Mouse (Mus musculus): ENCODE results near the gene Rnf183.

Rnf183 gene

GRCm38 (mm10) chr4:62430678-62431077, 4.4 kb downstream of the Rnf183 start:
- DNase-seq (ENCODE audit: low spot score in 2 of 2), result no peak

- no peak for DNase-seq (ENCODE audit: low spot score in 2 of 2)
Measured at GRCm38 (mm10) chr4:62429616-62430015, 5.4 kb downstream of the Rnf183 start.

- DNase-seq (ENCODE audit: low spot score in 2 of 2), result no peak
Measured at GRCm38 (mm10) chr4:62427978-62428758, 6.9 kb downstream of the Rnf183 start.

GRCm38 (mm10) chr4:62425891-62426290, 9.2 kb downstream of the Rnf183 start:
- DNase-seq (ENCODE audit: low spot score in 2 of 2), result no peak

- DNase-seq (ENCODE audit: low spot score in 2 of 2), result no peak
Measured at GRCm38 (mm10) chr4:62419091-62419490, 16.0 kb downstream of the Rnf183 start.

- no peak for DNase-seq (ENCODE audit: low spot score in 2 of 2)
Measured at GRCm38 (mm10) chr4:62418448-62418847, 16.6 kb downstream of the Rnf183 start.

GRCm38 (mm10) chr4:62411606-62412005, 23.4 kb downstream of the Rnf183 start:
- no peak for DNase-seq (ENCODE audit: low spot score in 2 of 2)

GRCm38 (mm10) chr4:62410325-62410724, 24.7 kb downstream of the Rnf183 start:
- no peak for DNase-seq (ENCODE audit: low spot score in 2 of 2)

- DNase-seq (ENCODE audit: low spot score in 2 of 2), result no peak
Measured at GRCm38 (mm10) chr4:62409615-62410014, 25.4 kb downstream of the Rnf183 start.

GRCm38 (mm10) chr4:62408601-62409282, 26.3 kb downstream of the Rnf183 start, which contains the start of the genes Cdc26 and Prpf4:
TSS of gene Cdc26 (minus strand) at chr4:62408642.
TSS of gene Prpf4 (plus strand) at chr4:62408797.
- DNase-seq (ENCODE audit: low spot score in 2 of 2), result peak; percentile 91 to 93

GRCm38 (mm10) chr4:62407730-62408582, 27.1 kb downstream of the Rnf183 start:
- peak; percentile 25 to 44 for DNase-seq (ENCODE audit: low spot score in 2 of 2)

GRCm38 (mm10) chr4:62406133-62406532, 28.9 kb downstream of the Rnf183 start:
- no peak for DNase-seq (ENCODE audit: low spot score in 2 of 2)

GRCm38 (mm10) chr4:62398956-62399355, 36.1 kb downstream of the Rnf183 start:
- DNase-seq (ENCODE audit: low spot score in 2 of 2), result no peak

- no peak for DNase-seq (ENCODE audit: low spot score in 2 of 2)
Measured at GRCm38 (mm10) chr4:62397616-62398365, 37.3 kb downstream of the Rnf183 start.

- DNase-seq (ENCODE audit: low spot score in 2 of 2), result no peak
Measured at GRCm38 (mm10) chr4:62395806-62396205, 39.2 kb downstream of the Rnf183 start.

- DNase-seq (ENCODE audit: low spot score in 2 of 2), result no peak
Measured at GRCm38 (mm10) chr4:62393459-62393858, 41.6 kb downstream of the Rnf183 start.

- DNase-seq (ENCODE audit: low spot score in 2 of 2), result no peak
Measured at GRCm38 (mm10) chr4:62391892-62392291, 43.2 kb downstream of the Rnf183 start.

GRCm38 (mm10) chr4:62389592-62390512, 45.2 kb downstream of the Rnf183 start:
- no peak for DNase-seq (ENCODE audit: low spot score in 2 of 2)

- DNase-seq (ENCODE audit: low spot score in 2 of 2), result no peak
Measured at GRCm38 (mm10) chr4:62385439-62385838, 49.6 kb downstream of the Rnf183 start.

- DNase-seq (ENCODE audit: low spot score in 2 of 2), result no peak
Measured at GRCm38 (mm10) chr4:62384159-62384558, 50.9 kb downstream of the Rnf183 start.

Data from spleen, postnatal 14 days (tissue).